Mouse (Mus musculus): ENCODE results near the gene Fancd2os.

The Fancd2os gene

GRCm38 (mm10) chr6:113605224-113605545 is 4.7 kb upstream of the Fancd2os start:
- no peak for DNase-seq (ENCODE audit: low spot score)

- DNase-seq (ENCODE audit: low spot score) = peak; percentile 91
Observed at GRCm38 (mm10) chr6:113604432-113605223, 4.1 kb upstream of the Fancd2os start, which contains the start of gene Brk1. Gene Brk1, plus strand, starts transcription at chr6:113604772.

- no peak for DNase-seq (ENCODE audit: low spot score)
Observed at GRCm38 (mm10) chr6:113603993-113604392, 3.5 kb upstream of the Fancd2os start.

GRCm38 (mm10) chr6:113602821-113603220 is 2.3 kb upstream of the Fancd2os start:
- DNase-seq (ENCODE audit: low spot score) = no peak

- DNase-seq (ENCODE audit: low spot score) = peak; percentile 60
Observed at GRCm38 (mm10) chr6:113599833-113600232, 682 bp downstream of the Fancd2os start.

- DNase-seq (ENCODE audit: low spot score) = no peak
Observed at GRCm38 (mm10) chr6:113597945-113598344, 2.6 kb downstream of the Fancd2os start.

- DNase-seq (ENCODE audit: low spot score) = no peak
Observed at GRCm38 (mm10) chr6:113592637-113593036, 7.9 kb downstream of the Fancd2os start.

- no peak for DNase-seq (ENCODE audit: low spot score)
Observed at GRCm38 (mm10) chr6:113586466-113587183, 13.9 kb downstream of the Fancd2os start.

GRCm38 (mm10) chr6:113585065-113585464 is 15.4 kb downstream of the Fancd2os start:
- no peak for DNase-seq (ENCODE audit: low spot score)

- DNase-seq (ENCODE audit: low spot score) = no peak
Observed at GRCm38 (mm10) chr6:113583023-113583422, 17.5 kb downstream of the Fancd2os start.

- no peak for DNase-seq (ENCODE audit: low spot score)
Observed at GRCm38 (mm10) chr6:113579306-113579705, 21.2 kb downstream of the Fancd2os start.

- no peak for DNase-seq (ENCODE audit: low spot score)
Observed at GRCm38 (mm10) chr6:113576044-113576443, 24.5 kb downstream of the Fancd2os start.

GRCm38 (mm10) chr6:113564557-113564956 is 36.0 kb downstream of the Fancd2os start:
- no peak for DNase-seq (ENCODE audit: low spot score)

GRCm38 (mm10) chr6:113559736-113560135 is 40.8 kb downstream of the Fancd2os start:
- no peak for DNase-seq (ENCODE audit: low spot score)

Data from testis, postnatal 14 days (tissue).